Mouse (Mus musculus): ENCODE measurements around the gene Fmod.

GRCm38 (mm10) chr1:134038336-134038735 is 1.3 kb downstream of the Fmod start:
- TF ChIP-seq POLR2A (IDR thresholded peaks at IDR 0.05; ENCODE audit: insufficient read depth, low read length) = no peak
- TF ChIP-seq CTCF (IDR thresholded peaks at IDR 0.05; ENCODE audit: low read depth, low read length) = no peak
